ENCODE assay signal across 8 mouse cellular contexts in genomic region chr7:139746803-139747202, GRCm38 (mm10).
DNase-seq lines count a peak whose midpoint lies in the region; TF ChIP-seq lines count a peak whose summit lies in the region.

No protein-coding gene starts in this region.

- peak; percentile 53; the same call in 1 of the 2 replicates for TF ChIP-seq CTCF in brain, embryonic 14.5 days (IDR thresholded peaks at IDR 0.05; ENCODE audit: borderline replicate concordance, extremely low read depth, insufficient read depth, insufficient read length)

- DNase-seq in adrenal gland, adult (ENCODE audit: inconsistent age in 2 of 2, low spot score in 1 of 2): peak; percentile 8 to 42
- DNase-seq in adrenal gland, adult 2 months: no peak
- peak; percentile 49 to 64 for DNase-seq in layer of hippocampus, postnatal 10 days (ENCODE audit: low spot score in 2 of 2)
- no peak for DNase-seq in layer of hippocampus, adult 9-11 months
- peak; percentile 51 for DNase-seq in brain, embryonic 14.5 days (ENCODE audit: low read depth)
- peak; percentile 61 to 67 for DNase-seq in kidney, postnatal 4 days
- peak; percentile 25 for DNase-seq in thymus, postnatal 25 days
- DNase-seq in spleen, postnatal 10 days (ENCODE audit: low spot score in 2 of 2): no peak

- no peak for TF ChIP-seq POLR2A in brain, embryonic 14.5 days (IDR thresholded peaks at IDR 0.05; ENCODE audit: borderline replicate concordance, extremely low read depth, insufficient read depth, insufficient read length, poor library complexity, severe bottlenecking)

Comparison
In these comparisons a context has a peak if more than half of its experiments do, and no peak if none do; other contexts are left out.
1. DNase-seq: peak in adrenal gland, adult (2 of 2), layer of hippocampus, postnatal 10 days (2 of 2), brain, embryonic 14.5 days (single experiment), kidney, postnatal 4 days (2 of 2) and thymus, postnatal 25 days (single experiment); none in adrenal gland, adult 2 months (single experiment), layer of hippocampus, adult 9-11 months (single experiment) and spleen, postnatal 10 days (0 of 2).